Mouse (Mus musculus): ENCODE measurements around the gene Map7d3. TPM values are rescaled to one million over a fixed set of nuclear protein-coding genes. Genes with fewer than 3 reads are reported as not detected.

Map7d3 gene
- polyA plus RNA-seq (2014; fragmentation: Nextera tagmentation; extraction: Ambion mirVana), result 2.1 and 2.6 TPM in 2 replicates

GRCm38 (mm10) chrX:56821765-56822603 lies at the start of gene Map7d3:
Gene Map7d3, minus strand, starts transcription at chrX:56822326.
- WGBS, result 17% methylated on average over 35 of the region's 35 CpGs
- Histone ChIP-seq H3K9ac (ENCODE audit: low read length) (peak within 1 kb of the TSS; percentile 66), H3K9me3 (ENCODE audit: control insufficient read depth, low read length) (no peaks in the 10 kb centered on the region), H3K4me2 (ENCODE audit: low read length) (peak within 1 kb of the TSS; percentile 70), H3K4me1 (ENCODE audit: control insufficient read depth in 2 of 2, insufficient read depth in 2 of 2, low read length in 2 of 2) (no peaks in the 10 kb centered on the region), H3K27ac (replicated peaks in 1 of 2; ENCODE audit: control insufficient read depth in 1 of 2, insufficient read depth in 1 of 2, low read depth in 2 of 2, low read length in 2 of 2) (no peak within 1 kb of the TSS), H3K4me3 (ENCODE audit: control insufficient read depth in 1 of 2, insufficient read depth in 1 of 2, low read depth in 1 of 2, low read length in 2 of 2) (peak within 1 kb of the TSS; percentile 53 to 74), H3K27me3 (ENCODE audit: control insufficient read depth, insufficient read depth, low read length) (no peaks in the 10 kb centered on the region), H3K36me3 (ENCODE audit: control insufficient read depth, insufficient read depth, low read length) (no peaks in the 10 kb centered on the region)
- ATAC-seq (ENCODE audit: insufficient number of reproducible peaks, insufficient read depth, low FRiP score, low read depth), result no peak

GRCm38 (mm10) chrX:56869863-56870262 lies 47.7 kb upstream of the Map7d3 start, which contains the start of gene Adgrg4:
Gene Adgrg4, plus strand, starts transcription at chrX:56870163.
- Histone ChIP-seq H3K9me3 (ENCODE audit: control insufficient read depth, low read length) (no peaks in the 10 kb centered on the region), H3K27me3 (ENCODE audit: control insufficient read depth, insufficient read depth, low read length) (no peaks in the 10 kb centered on the region), H3K4me3 (ENCODE audit: control insufficient read depth in 1 of 2, insufficient read depth in 1 of 2, low read depth in 1 of 2, low read length in 2 of 2) (no peak within 1 kb of the TSS), H3K9ac (ENCODE audit: low read length) (no peak within 1 kb of the TSS), H3K4me2 (ENCODE audit: low read length) (no peak within 1 kb of the TSS), H3K36me3 (ENCODE audit: control insufficient read depth, insufficient read depth, low read length) (no peaks in the 10 kb centered on the region), H3K27ac (replicated peaks in 1 of 2; ENCODE audit: control insufficient read depth in 1 of 2, insufficient read depth in 1 of 2, low read depth in 2 of 2, low read length in 2 of 2) (no peak within 1 kb of the TSS), H3K4me1 (ENCODE audit: control insufficient read depth in 2 of 2, insufficient read depth in 2 of 2, low read length in 2 of 2) (no peaks in the 10 kb centered on the region)
- 72% methylated on average over 2 of the region's 2 CpGs for WGBS
- ATAC-seq (ENCODE audit: insufficient number of reproducible peaks, insufficient read depth, low FRiP score, low read depth), result no peak

DNA sequence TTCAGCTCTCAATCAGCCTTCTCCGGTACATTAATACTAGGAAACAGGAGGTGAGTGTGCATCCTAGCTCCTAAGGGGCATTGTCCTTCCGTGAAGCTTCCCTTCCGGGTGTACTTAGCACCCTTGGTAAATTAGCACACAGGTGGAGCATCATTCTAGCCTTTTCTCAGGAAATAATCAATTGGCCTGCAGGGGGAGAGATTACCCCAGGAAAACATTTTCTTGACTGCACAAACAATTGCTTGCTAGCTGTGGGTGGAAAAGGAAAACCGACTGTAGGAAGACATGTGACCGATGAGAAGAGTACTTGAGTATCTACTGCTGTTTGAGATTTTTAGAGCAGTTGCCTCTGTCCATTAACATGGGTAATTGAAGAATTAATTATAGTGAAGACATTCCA lies 19.1 kb upstream of the Map7d3 start:
- no peaks in the 10 kb centered on the region for H3K9me3 ChIP-seq (ENCODE audit: control insufficient read depth, low read length)
- WGBS, result 60% methylated on average over 5 of the region's 5 CpGs

DNA sequence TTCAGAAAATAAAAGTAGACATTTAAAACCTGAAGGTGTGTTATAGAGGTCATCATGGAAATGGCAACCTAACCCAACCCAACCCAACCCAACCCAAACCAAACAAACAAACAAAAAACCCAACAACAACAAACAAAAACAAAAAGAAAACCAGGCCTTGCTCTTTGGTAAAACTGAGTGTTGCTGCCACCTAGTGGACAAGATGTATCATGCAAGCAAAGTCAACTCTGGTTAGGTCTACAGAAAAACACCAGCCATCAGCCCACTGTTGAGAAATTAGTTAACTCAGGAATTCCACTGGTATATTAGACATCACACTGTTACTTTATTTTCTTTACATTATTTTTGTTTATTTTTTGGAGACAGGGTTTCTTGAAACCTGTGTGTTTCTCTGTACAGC lies 17.2 kb upstream of the Map7d3 start:
- no peaks in the 10 kb centered on the region for H3K4me1 ChIP-seq (ENCODE audit: control insufficient read depth in 2 of 2, insufficient read depth in 2 of 2, low read length in 2 of 2)
- no peaks in the 10 kb centered on the region for H3K9me3 ChIP-seq (ENCODE audit: control insufficient read depth, low read length)
- no peaks in the 10 kb centered on the region for H3K27me3 ChIP-seq (ENCODE audit: control insufficient read depth, insufficient read depth, low read length)
- H3K9ac ChIP-seq (ENCODE audit: low read length), result no peak overlapping the region
- H3K4me2 ChIP-seq (ENCODE audit: low read length), result no peak overlapping the region
- H3K27ac ChIP-seq (replicated peaks in 1 of 2; ENCODE audit: control insufficient read depth in 1 of 2, insufficient read depth in 1 of 2, low read depth in 2 of 2, low read length in 2 of 2), result no peak overlapping the region
- no peak for ATAC-seq (ENCODE audit: insufficient number of reproducible peaks, insufficient read depth, low FRiP score, low read depth)
- H3K4me3 ChIP-seq (ENCODE audit: control insufficient read depth in 1 of 2, insufficient read depth in 1 of 2, low read depth in 1 of 2, low read length in 2 of 2), result no peak overlapping the region
- no peaks in the 10 kb centered on the region for H3K36me3 ChIP-seq (ENCODE audit: control insufficient read depth, insufficient read depth, low read length)

More for the DNA sequence above, 19.1 kb upstream of the Map7d3 start:
- Histone ChIP-seq H3K4me1 (ENCODE audit: control insufficient read depth in 2 of 2, insufficient read depth in 2 of 2, low read length in 2 of 2) (no peaks in the 10 kb centered on the region), H3K27ac (replicated peaks in 1 of 2; ENCODE audit: control insufficient read depth in 1 of 2, insufficient read depth in 1 of 2, low read depth in 2 of 2, low read length in 2 of 2) (no peak overlapping the region), H3K9ac (ENCODE audit: low read length) (no peak overlapping the region), H3K4me2 (ENCODE audit: low read length) (no peak overlapping the region), H3K36me3 (ENCODE audit: control insufficient read depth, insufficient read depth, low read length) (no peaks in the 10 kb centered on the region), H3K27me3 (ENCODE audit: control insufficient read depth, insufficient read depth, low read length) (no peaks in the 10 kb centered on the region), H3K4me3 (ENCODE audit: control insufficient read depth in 1 of 2, insufficient read depth in 1 of 2, low read depth in 1 of 2, low read length in 2 of 2) (no peak overlapping the region)
- no peak for ATAC-seq (ENCODE audit: insufficient number of reproducible peaks, insufficient read depth, low FRiP score, low read depth)

DNA sequence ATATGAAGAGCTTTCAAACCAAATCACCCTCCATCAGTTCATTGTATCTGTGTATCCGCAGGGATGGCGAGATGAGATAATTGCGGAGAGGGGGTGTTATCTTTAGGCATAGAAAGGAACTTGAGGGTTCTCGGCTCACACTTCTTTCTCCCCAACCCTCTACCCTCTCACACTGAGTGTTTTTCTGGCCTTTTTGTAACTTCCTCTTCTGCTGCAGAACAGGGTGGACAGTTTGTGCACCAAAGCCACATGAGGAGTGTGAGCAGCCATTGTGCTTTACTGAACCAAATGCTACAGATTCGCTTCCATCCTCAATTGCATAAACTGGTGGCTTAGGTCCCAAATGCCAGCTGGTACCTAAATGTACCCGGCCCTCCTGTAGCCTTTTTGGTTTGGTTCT lies 13.7 kb upstream of the Map7d3 start:
- no peak for ATAC-seq (ENCODE audit: insufficient number of reproducible peaks, insufficient read depth, low FRiP score, low read depth)

GRCm38 (mm10) chrX:56827492-56827891 lies 5.4 kb upstream of the Map7d3 start:
- Histone ChIP-seq H3K27ac (replicated peaks in 1 of 2; ENCODE audit: control insufficient read depth in 1 of 2, insufficient read depth in 1 of 2, low read depth in 2 of 2, low read length in 2 of 2) (no peak overlapping the region), H3K36me3 (ENCODE audit: control insufficient read depth, insufficient read depth, low read length) (no peaks in the 10 kb centered on the region), H3K4me1 (ENCODE audit: control insufficient read depth in 2 of 2, insufficient read depth in 2 of 2, low read length in 2 of 2) (no peaks in the 10 kb centered on the region), H3K4me2 (ENCODE audit: low read length) (no peak overlapping the region), H3K27me3 (ENCODE audit: control insufficient read depth, insufficient read depth, low read length) (no peaks in the 10 kb centered on the region), H3K4me3 (ENCODE audit: control insufficient read depth in 1 of 2, insufficient read depth in 1 of 2, low read depth in 1 of 2, low read length in 2 of 2) (no peak overlapping the region), H3K9me3 (ENCODE audit: control insufficient read depth, low read length) (no peaks in the 10 kb centered on the region), H3K9ac (ENCODE audit: low read length) (no peak overlapping the region)
- WGBS, result 56% methylated on average over 6 of the region's 6 CpGs
- ATAC-seq (ENCODE audit: insufficient number of reproducible peaks, insufficient read depth, low FRiP score, low read depth), result no peak

More for the DNA sequence above, 13.7 kb upstream of the Map7d3 start:
- H3K9ac ChIP-seq (ENCODE audit: low read length), result no peak overlapping the region
- 68% methylated on average over 6 of the region's 6 CpGs for WGBS
- H3K9me3 ChIP-seq (ENCODE audit: control insufficient read depth, low read length), result no peaks in the 10 kb centered on the region
- H3K36me3 ChIP-seq (ENCODE audit: control insufficient read depth, insufficient read depth, low read length), result no peaks in the 10 kb centered on the region
- H3K27me3 ChIP-seq (ENCODE audit: control insufficient read depth, insufficient read depth, low read length), result no peaks in the 10 kb centered on the region
- no peak overlapping the region for H3K4me3 ChIP-seq (ENCODE audit: control insufficient read depth in 1 of 2, insufficient read depth in 1 of 2, low read depth in 1 of 2, low read length in 2 of 2)
- H3K27ac ChIP-seq (replicated peaks in 1 of 2; ENCODE audit: control insufficient read depth in 1 of 2, insufficient read depth in 1 of 2, low read depth in 2 of 2, low read length in 2 of 2), result no peak overlapping the region
- H3K4me2 ChIP-seq (ENCODE audit: low read length), result no peak overlapping the region
- no peaks in the 10 kb centered on the region for H3K4me1 ChIP-seq (ENCODE audit: control insufficient read depth in 2 of 2, insufficient read depth in 2 of 2, low read length in 2 of 2)

DNA sequence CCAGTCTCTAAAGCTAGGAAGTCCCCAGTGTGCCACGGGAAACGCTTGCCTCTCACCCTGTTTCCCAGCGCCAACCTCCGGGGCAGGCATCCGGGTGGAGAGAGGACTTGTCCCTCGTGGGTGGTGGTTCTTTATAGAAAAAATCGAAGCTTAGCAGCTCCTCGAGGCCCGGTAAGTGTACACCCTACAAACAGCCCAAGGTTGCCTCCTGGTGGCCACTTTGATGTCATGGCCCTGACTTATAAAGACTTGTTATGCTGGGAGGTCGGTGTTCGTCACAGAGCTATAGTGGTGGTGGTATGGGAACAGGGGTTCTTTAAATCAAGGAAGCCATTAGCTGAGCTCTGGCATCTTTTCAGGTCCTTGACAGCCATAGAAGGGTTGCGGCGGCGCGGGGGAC lies 30.9 kb downstream of the Map7d3 start:
- Histone ChIP-seq H3K27ac (replicated peaks in 1 of 2; ENCODE audit: control insufficient read depth in 1 of 2, insufficient read depth in 1 of 2, low read depth in 2 of 2, low read length in 2 of 2) (no peak overlapping the region), H3K36me3 (ENCODE audit: control insufficient read depth, insufficient read depth, low read length) (peaks cover 48% of the 10 kb centered on the region), H3K4me1 (ENCODE audit: control insufficient read depth in 2 of 2, insufficient read depth in 2 of 2, low read length in 2 of 2) (no peaks in the 10 kb centered on the region), H3K27me3 (ENCODE audit: control insufficient read depth, insufficient read depth, low read length) (no peaks in the 10 kb centered on the region), H3K9me3 (ENCODE audit: control insufficient read depth, low read length) (no peaks in the 10 kb centered on the region), H3K4me3 (ENCODE audit: control insufficient read depth in 1 of 2, insufficient read depth in 1 of 2, low read depth in 1 of 2, low read length in 2 of 2) (no peak overlapping the region), H3K9ac (ENCODE audit: low read length) (no peak overlapping the region), H3K4me2 (ENCODE audit: low read length) (no peak overlapping the region)
- no peak for ATAC-seq (ENCODE audit: insufficient number of reproducible peaks, insufficient read depth, low FRiP score, low read depth)
- 44% methylated on average over 15 of the region's 15 CpGs for WGBS

- Histone ChIP-seq H3K9ac (ENCODE audit: low read length) (no peak overlapping the region), H3K4me2 (ENCODE audit: low read length) (no peak overlapping the region), H3K4me1 (ENCODE audit: control insufficient read depth in 2 of 2, insufficient read depth in 2 of 2, low read length in 2 of 2) (no peaks in the 10 kb centered on the region), H3K9me3 (ENCODE audit: control insufficient read depth, low read length) (no peaks in the 10 kb centered on the region), H3K4me3 (ENCODE audit: control insufficient read depth in 1 of 2, insufficient read depth in 1 of 2, low read depth in 1 of 2, low read length in 2 of 2) (no peak overlapping the region), H3K36me3 (ENCODE audit: control insufficient read depth, insufficient read depth, low read length) (peaks cover 48% of the 10 kb centered on the region), H3K27ac (replicated peaks in 1 of 2; ENCODE audit: control insufficient read depth in 1 of 2, insufficient read depth in 1 of 2, low read depth in 2 of 2, low read length in 2 of 2) (no peak overlapping the region), H3K27me3 (ENCODE audit: control insufficient read depth, insufficient read depth, low read length) (no peaks in the 10 kb centered on the region)
- no peak for ATAC-seq (ENCODE audit: insufficient number of reproducible peaks, insufficient read depth, low FRiP score, low read depth)
- WGBS, result 67% methylated on average over 4 of the region's 4 CpGs
Measured at GRCm38 (mm10) chrX:56790591-56790990, 31.5 kb downstream of the Map7d3 start.
